Mouse (Mus musculus) embryonic facial prominence, embryonic 13.5 days (tissue): ENCODE results near the gene Nom1. TPM values are rescaled to one million over a fixed set of nuclear protein-coding genes. Genes with fewer than 3 reads are reported as not detected.

ENCODE experiments used
- ATAC-seq: fragments of 200-750 bp; cut with Nextera tagmentation; 2 replicates; pipeline ENCODE4 v1.8.0; 2017; ENCODE audit warnings: low read depth; ENCODE audit not compliant: insufficient number of reproducible peaks, insufficient read depth, low FRiP score, low TSS enrichment
- H3K27ac ChIP-seq: fragments of 300-500 bp; sonication (generic); 2 replicates; pipeline ENCODE4 v1.5.1; 2015; ENCODE audit warnings: moderate library complexity, mild to moderate bottlenecking, inconsistent platforms
- H3K27me3 ChIP-seq: fragments of 300-500 bp; sonication (generic); 2 replicates; pipeline ENCODE4 v1.6.1; 2015; ENCODE audit warnings: mild to moderate bottlenecking, inconsistent platforms
- H3K36me3 ChIP-seq: fragments of 300-500 bp; sonication (generic); 2 replicates; pipeline ENCODE4 v1.6.1; 2015; ENCODE audit warnings: mild to moderate bottlenecking, inconsistent platforms
- H3K4me1 ChIP-seq: fragments of 300-500 bp; sonication (generic); 2 replicates; pipeline ENCODE4 v1.6.1; 2015; ENCODE audit warnings: inconsistent platforms
- H3K4me2 ChIP-seq: fragments of 300-500 bp; sonication (generic); 2 replicates; pipeline ENCODE4 v1.6.1; 2015; ENCODE audit warnings: moderate library complexity, mild to moderate bottlenecking, inconsistent platforms
- H3K4me3 ChIP-seq: fragments of 300-500 bp; sonication (generic); 2 replicates; pipeline ENCODE4 v1.5.1; 2015; ENCODE audit warnings: mild to moderate bottlenecking, inconsistent platforms
- H3K9ac ChIP-seq: fragments of 300-500 bp; sonication (generic); 2 replicates; pipeline ENCODE4 v1.6.1; 2015; ENCODE audit warnings: mild to moderate bottlenecking, inconsistent platforms
- H3K9me3 ChIP-seq: fragments of 300-500 bp; sonication (generic); 2 replicates; pipeline ENCODE4 v1.6.1; 2016; ENCODE audit warnings: inconsistent platforms
- WGBS: fragments of 180-500 bp; shearing (Covaris S2); methylation state at CpG from one replicate; pipeline ENCODE4 v1.1.7; 2015; ENCODE audit warnings: mixed read lengths; 5-methylcytosine and 5-hydroxymethylcytosine counted together
- polyA plus RNA-seq: library from polyadenylated mRNA; unstranded; fragments of >200 nt; fragmentation: Nextera tagmentation; extraction: Ambion mirVana; gene quantifications from 2 replicates; pipeline ENCODE4 v1.2.1, GENCODE M21; 2015

The Nom1 gene
- polyA plus RNA-seq, 1 experiment from 2014 or later, result 27.9 TPM

GRCm38 (mm10) chr5:29471855-29472665 is 37.6 kb downstream of the Nom1 start:
- WGBS, result 1% methylated on average over 22 of the region's 22 CpGs
- Histone ChIP-seq H3K27ac (no peak overlapping the region), H3K9ac (no peak overlapping the region), H3K36me3 (no peaks in the 10 kb centered on the region), H3K4me3 (no peak overlapping the region), H3K27me3 (peaks cover 100% of the 10 kb centered on the region), H3K9me3 (no peaks in the 10 kb centered on the region), H3K4me2 (no peak overlapping the region), H3K4me1 (peaks cover 9% of the 10 kb centered on the region; the same call in 1 of the 2 replicates)
- ATAC-seq, result no peak

DNA sequence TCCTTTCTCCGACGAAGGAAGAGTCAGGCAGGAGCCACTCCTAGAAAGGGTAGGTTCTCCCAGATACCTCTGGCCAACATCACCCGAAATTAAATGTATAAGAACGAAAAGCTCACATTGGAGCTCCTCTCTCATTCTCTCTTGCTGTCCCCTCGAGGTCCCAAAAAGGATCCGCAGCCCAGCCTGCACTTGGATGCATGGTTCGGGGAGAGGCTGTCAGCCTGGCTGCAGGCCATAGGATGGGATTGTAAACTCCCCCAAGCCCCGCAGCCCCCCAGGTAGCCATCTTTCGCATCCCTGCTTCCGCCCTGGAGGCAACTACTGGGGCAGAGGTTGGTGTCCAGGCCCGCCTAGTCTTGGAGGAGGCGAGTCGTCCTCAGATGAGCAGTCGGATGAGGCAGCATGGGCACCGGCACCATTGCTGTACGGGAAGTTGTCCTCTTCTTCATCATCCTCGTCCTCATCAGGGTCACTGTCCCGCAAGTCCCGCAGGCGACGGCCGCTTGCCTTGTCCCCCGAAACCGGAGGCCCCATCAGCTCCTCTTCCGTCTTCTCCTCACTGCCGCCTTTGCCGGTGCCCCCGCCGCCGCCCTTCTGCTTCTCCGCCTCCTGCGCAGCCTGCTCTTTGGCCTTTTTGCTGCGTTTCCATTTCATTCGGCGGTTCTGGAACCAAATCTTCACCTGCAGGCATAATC is 39.2 kb downstream of the Nom1 start:
- Histone ChIP-seq H3K27me3 (peaks cover 100% of the 10 kb centered on the region), H3K4me1 (peaks cover 15% of the 10 kb centered on the region), H3K36me3 (no peaks in the 10 kb centered on the region), H3K9me3 (no peaks in the 10 kb centered on the region), H3K27ac (no peak overlapping the region), H3K4me2 (no peak overlapping the region), H3K4me3 (0 out of 2 replicates have a peak overlapping the region, but pooled peaks have one; percentile 1), H3K9ac (no peak overlapping the region)
- ATAC-seq, result no peak
- under 1% methylated on average over 35 of the region's 35 CpGs for WGBS

GRCm38 (mm10) chr5:29474246-29474960 is 39.9 kb downstream of the Nom1 start:
- 0 out of 2 replicates have a peak overlapping the region, but pooled peaks have one; percentile 1 for H3K4me3 ChIP-seq
- WGBS, result 1% methylated on average over 35 of the region's 35 CpGs
- ATAC-seq, result no peak
- H3K36me3 ChIP-seq, result no peaks in the 10 kb centered on the region
- H3K4me2 ChIP-seq, result no peak overlapping the region
- no peak overlapping the region for H3K27ac ChIP-seq
- peaks cover 100% of the 10 kb centered on the region for H3K27me3 ChIP-seq
- peaks cover 19% of the 10 kb centered on the region for H3K4me1 ChIP-seq
- no peaks in the 10 kb centered on the region for H3K9me3 ChIP-seq
- no peak overlapping the region for H3K9ac ChIP-seq

DNA sequence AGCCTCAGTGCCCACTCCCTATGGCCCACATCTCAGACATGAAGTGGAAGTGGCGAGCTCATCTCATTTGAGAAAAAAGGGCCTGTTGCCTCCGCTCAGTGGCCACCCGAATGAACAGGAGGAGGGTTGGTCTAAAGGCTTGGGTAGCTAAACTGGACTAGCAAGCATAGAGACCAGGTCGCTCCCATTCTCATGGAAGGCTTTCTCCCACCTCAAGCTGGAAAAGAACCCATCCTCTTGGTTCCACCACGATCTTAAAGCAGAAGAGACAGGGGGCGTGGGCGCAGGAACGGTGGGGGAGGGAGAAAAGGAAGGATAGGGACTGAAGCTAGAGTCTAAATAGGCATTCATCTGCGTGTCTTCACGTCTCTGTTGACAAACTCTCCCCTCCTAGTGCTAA is 40.6 kb downstream of the Nom1 start:
- no peaks in the 10 kb centered on the region for H3K9me3 ChIP-seq
- 1% methylated on average over 10 of the region's 10 CpGs for WGBS
- no peak overlapping the region for H3K4me2 ChIP-seq
- no peak overlapping the region for H3K9ac ChIP-seq
- no peak overlapping the region for H3K27ac ChIP-seq
- peaks cover 100% of the 10 kb centered on the region for H3K27me3 ChIP-seq
- ATAC-seq, result no peak
- H3K36me3 ChIP-seq, result no peaks in the 10 kb centered on the region
- H3K4me3 ChIP-seq, result no peak overlapping the region
- H3K4me1 ChIP-seq, result peaks cover 19% of the 10 kb centered on the region

DNA sequence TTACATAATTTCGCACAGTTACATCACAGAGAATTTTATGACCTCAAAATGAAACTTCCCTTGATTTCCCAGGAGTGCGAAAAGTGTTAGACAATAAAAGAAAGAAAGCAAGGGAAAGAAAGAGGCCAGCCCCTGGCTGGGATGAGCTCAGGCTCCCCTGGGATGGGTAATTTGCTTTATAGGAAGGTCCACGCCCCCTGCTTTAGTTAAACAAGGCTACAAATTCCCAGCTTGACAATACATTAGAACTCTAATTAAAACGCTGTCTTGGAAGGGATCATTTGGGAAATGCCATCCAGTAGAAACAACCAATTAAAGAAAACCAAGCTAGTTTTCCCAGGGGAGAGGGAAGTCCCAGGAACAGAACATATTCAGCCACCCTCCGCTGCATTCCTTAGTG is 41.1 kb downstream of the Nom1 start:
- no peaks in the 10 kb centered on the region for H3K36me3 ChIP-seq
- peaks cover 19% of the 10 kb centered on the region for H3K4me1 ChIP-seq
- H3K4me2 ChIP-seq, result no peak overlapping the region
- 1% methylated on average over 5 of the region's 5 CpGs for WGBS
- no peak overlapping the region for H3K9ac ChIP-seq
- no peak overlapping the region for H3K27ac ChIP-seq
- H3K9me3 ChIP-seq, result no peaks in the 10 kb centered on the region
- no peak overlapping the region for H3K4me3 ChIP-seq
- peaks cover 100% of the 10 kb centered on the region for H3K27me3 ChIP-seq
- ATAC-seq, result no peak

GRCm38 (mm10) chr5:29476021-29476420 is 41.6 kb downstream of the Nom1 start:
- Histone ChIP-seq H3K9ac (no peak overlapping the region), H3K4me3 (no peak overlapping the region), H3K4me2 (no peak overlapping the region), H3K36me3 (no peaks in the 10 kb centered on the region), H3K27me3 (peaks cover 100% of the 10 kb centered on the region), H3K27ac (no peak overlapping the region), H3K4me1 (peaks cover 19% of the 10 kb centered on the region), H3K9me3 (no peaks in the 10 kb centered on the region)
- no peak for ATAC-seq
- WGBS, result 9% methylated on average over 1 of the region's 1 CpGs

- H3K36me3 ChIP-seq, result no peaks in the 10 kb centered on the region
- 0 out of 2 replicates have a peak, but pooled peaks have one; percentile 8 for ATAC-seq
- peak overlapping the region; percentile 43 for H3K4me3 ChIP-seq
- H3K9ac ChIP-seq, result peak overlapping the region; percentile 44; the same call in 1 of the 2 replicates
- 1% methylated on average over 63 of the region's 73 CpGs for WGBS
- peaks cover 100% of the 10 kb centered on the region for H3K27me3 ChIP-seq
- H3K9me3 ChIP-seq, result no peaks in the 10 kb centered on the region
- peaks cover 19% of the 10 kb centered on the region for H3K4me1 ChIP-seq
- H3K27ac ChIP-seq, result no peak overlapping the region
- H3K4me2 ChIP-seq, result peak overlapping the region; percentile 63
Observed at GRCm38 (mm10) chr5:29477474-29478207, 43.2 kb downstream of the Nom1 start.

DNA sequence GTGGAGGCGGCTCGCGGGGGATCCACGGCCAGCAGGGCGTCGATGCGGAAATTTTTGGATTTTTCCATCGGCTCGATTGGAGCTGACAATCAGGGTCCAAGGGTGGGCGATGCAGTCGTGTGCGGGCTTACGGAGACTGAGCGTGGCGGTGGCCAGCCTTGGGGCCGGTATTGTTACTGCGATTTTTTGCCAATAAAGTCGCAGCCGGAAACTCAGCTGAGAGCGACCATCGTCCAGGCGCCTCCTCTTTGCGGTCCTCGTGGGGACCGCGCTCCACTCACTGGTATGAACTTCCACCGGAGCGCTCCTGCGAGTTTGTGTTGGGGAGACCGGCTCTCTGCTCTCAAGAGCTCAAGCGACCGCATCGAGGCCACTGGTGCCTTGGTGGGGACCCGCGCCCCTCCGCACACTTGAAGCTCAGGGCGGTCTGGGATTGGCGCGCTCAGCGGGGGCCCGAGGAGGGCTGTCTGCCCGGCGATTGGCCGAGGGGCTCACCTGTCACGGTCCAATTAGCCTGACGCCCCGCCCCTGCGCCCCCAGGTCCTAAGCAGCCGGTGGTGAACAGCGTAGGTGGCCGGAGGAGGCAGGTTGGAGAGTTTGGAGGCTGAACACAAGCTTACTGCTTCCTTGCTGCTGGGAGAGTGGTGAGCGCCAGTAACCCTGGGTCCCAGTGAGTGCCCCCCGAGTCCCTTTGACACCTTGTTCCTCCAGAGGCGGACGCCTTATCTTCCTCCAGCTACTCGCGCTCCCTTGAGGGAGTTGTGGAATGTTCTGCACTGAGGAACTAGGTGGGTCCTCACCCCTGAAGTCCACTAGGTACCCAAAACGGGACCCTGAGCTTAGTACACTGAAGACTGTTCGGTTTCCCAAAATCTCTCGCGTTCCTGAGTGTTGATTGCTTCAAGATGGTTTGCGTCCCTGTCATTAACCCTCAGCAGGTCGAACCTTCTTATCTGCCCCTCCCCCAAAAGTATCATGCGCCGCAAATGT is 44.0 kb downstream of the Nom1 start, which contains the start of gene Mnx1:
Mnx1 (minus strand) TSS at position 263 of the 990 bp plus-strand sequence.
- peak; percentile 67; the same call in 1 of the 2 replicates for ATAC-seq
- Histone ChIP-seq H3K4me3 (peak within 1 kb of the TSS; percentile 43), H3K4me1 (peaks cover 19% of the 10 kb centered on the region), H3K27ac (no peak within 1 kb of the TSS), H3K9ac (peak within 1 kb of the TSS; percentile 44; the same call in 1 of the 2 replicates), H3K4me2 (peak within 1 kb of the TSS; percentile 63), H3K27me3 (peaks cover 100% of the 10 kb centered on the region), H3K36me3 (no peaks in the 10 kb centered on the region), H3K9me3 (no peaks in the 10 kb centered on the region)
- 1% methylated on average over 65 of the region's 65 CpGs for WGBS

DNA sequence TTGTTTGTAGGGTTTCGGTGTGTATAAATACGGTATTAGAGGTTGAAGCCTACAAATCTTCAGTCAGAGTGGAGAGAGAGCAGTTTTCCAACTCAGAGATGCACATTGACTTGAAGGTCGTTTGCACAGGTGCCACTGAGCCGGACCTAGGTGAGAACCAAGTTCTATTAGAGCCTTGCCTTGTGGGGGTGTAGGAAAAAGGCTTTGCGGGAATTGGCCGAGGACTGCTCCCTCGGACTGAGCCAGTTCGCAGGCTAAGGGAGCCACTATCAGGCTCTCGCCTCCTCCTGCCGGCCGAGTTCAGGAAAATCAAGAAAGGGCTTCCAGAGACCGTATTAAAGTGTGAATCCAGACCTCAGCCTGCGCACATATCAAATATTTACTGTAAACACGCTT is 44.7 kb downstream of the Nom1 start:
- Histone ChIP-seq H3K9ac (no peak overlapping the region), H3K4me3 (no peak overlapping the region), H3K9me3 (no peaks in the 10 kb centered on the region), H3K27me3 (peaks cover 100% of the 10 kb centered on the region), H3K4me2 (0 out of 2 replicates have a peak overlapping the region, but pooled peaks have one; percentile 9), H3K36me3 (no peaks in the 10 kb centered on the region), H3K27ac (no peak overlapping the region), H3K4me1 (peaks cover 19% of the 10 kb centered on the region)
- ATAC-seq, result no peak
- 0% methylated on average over 14 of the region's 14 CpGs for WGBS

- Histone ChIP-seq H3K4me2 (no peak overlapping the region), H3K4me3 (no peak overlapping the region), H3K36me3 (no peaks in the 10 kb centered on the region), H3K4me1 (peaks cover 7% of the 10 kb centered on the region; the same call in 1 of the 2 replicates), H3K27me3 (peaks cover 99% of the 10 kb centered on the region), H3K9me3 (no peaks in the 10 kb centered on the region), H3K9ac (no peak overlapping the region), H3K27ac (no peak overlapping the region)
- WGBS, result 1% methylated on average over 4 of the region's 4 CpGs
- ATAC-seq, result no peak
Observed at GRCm38 (mm10) chr5:29483801-29484200, 49.3 kb downstream of the Nom1 start.
